Mouse (Mus musculus) layer of hippocampus, adult 8-10 months (tissue): ENCODE measurements at regions not wholly inside any gene's neighbourhood (a gene's known extent, or its start where the extent isn't known, plus 50 kb on each side); places are given as distances from the start of the nearest gene placed in this dataset.

ENCODE experiments used
- DNase-seq, 2 experiments: peaks; one replicate each; pipeline ENCODE4 v3.0.0; 2022; ENCODE audit warnings: low spot score in 2 of 2

- no peak for DNase-seq
Measured at GRCm38 (mm10) chr19:21337201-21337600, 65.1 kb downstream of the Zfand5 start.

DNA sequence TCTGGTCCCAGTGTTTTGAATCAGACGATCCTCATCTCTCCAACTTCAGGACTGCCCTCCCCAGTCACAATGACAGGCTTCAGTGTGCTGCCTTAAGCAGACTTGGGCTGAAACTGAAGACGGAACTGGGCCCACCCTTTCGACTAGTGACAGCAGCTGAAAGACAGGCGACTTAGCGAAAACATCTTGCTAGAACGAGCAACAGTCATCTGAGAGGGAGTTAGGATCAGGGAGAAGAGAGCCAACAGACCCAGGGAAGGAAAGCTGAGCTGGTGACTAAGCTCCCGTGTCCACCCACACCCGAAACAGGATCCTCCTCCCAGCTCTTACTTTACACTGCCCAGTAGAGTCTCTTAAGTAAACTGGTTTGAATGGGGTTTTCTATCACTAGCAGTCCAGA is 68.5 kb downstream of the Zfand5 start:
- peak in 1 of 2 experiments; percentile 5 for DNase-seq
